Mouse (Mus musculus) midbrain, embryonic 11.5 days (tissue): ENCODE measurements at regions not wholly inside any gene's neighbourhood (a gene's known extent, or its start where the extent isn't known, plus 50 kb on each side); places are given as distances from the start of the nearest gene placed in this dataset.

Experiments
- ATAC-seq: fragments of 200-750 bp; cut with Nextera tagmentation; 2 replicates; pipeline ENCODE4 v1.8.0; 2017; ENCODE audit warnings: moderate TSS enrichment, moderate library complexity; ENCODE audit not compliant: low FRiP score
- DNase-seq: peaks from one replicate; pipeline ENCODE4 v3.0.0; 2015; ENCODE audit warnings: low spot score; ENCODE audit errors: missing footprints
- H3K27ac ChIP-seq: fragments of 300-500 bp; sonication (generic); 2 replicates; pipeline ENCODE4 v1.5.1; 2014; ENCODE audit warnings: low read depth, low read length
- H3K27me3 ChIP-seq: fragments of 300-500 bp; sonication (generic); 2 replicates; pipeline ENCODE4 v1.6.1; 2014; ENCODE audit warnings: mild to moderate bottlenecking, low read length, moderate library complexity, mixed read lengths; ENCODE audit not compliant: control insufficient read depth, insufficient read depth
- H3K36me3 ChIP-seq: fragments of 300-500 bp; sonication (generic); 2 replicates; pipeline ENCODE4 v1.6.1; 2014; ENCODE audit warnings: mild to moderate bottlenecking, low read length, moderate library complexity, mixed read lengths; ENCODE audit not compliant: control insufficient read depth, insufficient read depth
- H3K4me1 ChIP-seq: fragments of 300-500 bp; sonication (generic); 2 replicates; pipeline ENCODE4 v1.6.1; 2014; ENCODE audit warnings: low read length; ENCODE audit not compliant: control insufficient read depth, insufficient read depth
- H3K4me2 ChIP-seq: fragments of 300-500 bp; sonication (generic); 2 replicates; pipeline ENCODE4 v1.6.1; 2014; ENCODE audit warnings: mild to moderate bottlenecking, moderate library complexity
- H3K4me3 ChIP-seq: fragments of 300-500 bp; sonication (generic); 2 replicates; pipeline ENCODE4 v1.5.1; 2014; ENCODE audit warnings: low read depth, low read length
- H3K9ac ChIP-seq: fragments of 300-500 bp; sonication (generic); 2 replicates; pipeline ENCODE4 v1.6.1; 2014; ENCODE audit warnings: low read length
- H3K9me3 ChIP-seq: fragments of 300-500 bp; sonication (generic); 2 replicates; pipeline ENCODE4 v1.6.1; 2016; ENCODE audit warnings: low read length; ENCODE audit not compliant: control insufficient read depth
- WGBS: fragments of 180-500 bp; shearing (Covaris S2); extraction: QIAGEN DNeasy Blood & Tissue Kit; methylation state at CpG from one replicate; pipeline ENCODE4 v1.1.7; 2014; 5-methylcytosine and 5-hydroxymethylcytosine counted together

DNA sequence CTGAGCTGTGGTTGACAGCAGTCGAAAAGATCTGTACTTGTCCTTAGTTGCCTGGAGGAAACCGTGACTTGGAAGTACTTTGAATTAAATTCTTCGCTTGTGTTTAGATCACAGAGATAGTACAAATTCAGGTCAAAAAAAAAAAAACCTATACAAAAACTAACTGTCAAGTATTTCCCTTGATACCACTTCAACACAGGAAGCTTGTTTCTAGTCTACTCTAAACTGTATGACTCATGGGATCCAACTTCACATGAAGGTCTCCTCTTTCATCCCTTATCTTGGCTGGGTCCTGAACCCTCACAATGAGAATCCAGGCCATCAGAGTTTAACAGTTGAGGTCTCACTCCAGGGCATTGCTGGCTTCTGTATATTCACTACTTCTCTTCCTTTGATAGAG lies 54.8 kb downstream of the Tmem30b start:
- Histone ChIP-seq H3K4me2 (no peak overlapping the region), H3K9me3 (no peaks in the 10 kb centered on the region), H3K27ac (no peak overlapping the region), H3K4me3 (no peak overlapping the region), H3K4me1 (no peaks in the 10 kb centered on the region), H3K9ac (no peak overlapping the region), H3K36me3 (no peaks in the 10 kb centered on the region), H3K27me3 (no peaks in the 10 kb centered on the region)
- 95% methylated on average over 3 of the region's 3 CpGs for WGBS
- no peak for DNase-seq
- no peak for ATAC-seq

DNA sequence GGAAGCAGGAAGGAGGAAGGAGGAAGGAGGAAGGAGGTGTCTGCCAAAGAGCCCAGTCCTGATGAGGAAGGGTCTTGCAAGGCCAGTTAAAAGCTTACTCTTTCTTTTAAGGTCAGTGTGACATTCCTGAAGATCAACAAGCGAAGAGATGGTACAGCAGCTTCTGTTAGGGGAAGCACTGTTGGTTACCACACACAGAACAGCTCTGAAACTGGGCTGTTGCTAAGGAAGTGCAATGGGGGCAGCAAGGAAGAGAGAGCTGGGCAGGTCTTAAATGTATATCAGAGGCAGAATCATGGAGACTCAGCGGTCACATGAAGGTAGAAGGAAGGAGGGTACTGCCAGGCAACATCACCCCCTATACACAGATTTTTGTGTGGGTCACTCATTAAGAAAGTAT lies 63.3 kb downstream of the Tmem30b start:
- Histone ChIP-seq H3K27me3 (no peaks in the 10 kb centered on the region), H3K4me3 (no peak overlapping the region), H3K4me1 (no peaks in the 10 kb centered on the region), H3K4me2 (no peak overlapping the region), H3K9me3 (no peaks in the 10 kb centered on the region), H3K27ac (no peak overlapping the region), H3K9ac (no peak overlapping the region), H3K36me3 (no peaks in the 10 kb centered on the region)
- 90% methylated on average over 2 of the region's 2 CpGs for WGBS
- DNase-seq: no peak
- ATAC-seq: no peak

DNA sequence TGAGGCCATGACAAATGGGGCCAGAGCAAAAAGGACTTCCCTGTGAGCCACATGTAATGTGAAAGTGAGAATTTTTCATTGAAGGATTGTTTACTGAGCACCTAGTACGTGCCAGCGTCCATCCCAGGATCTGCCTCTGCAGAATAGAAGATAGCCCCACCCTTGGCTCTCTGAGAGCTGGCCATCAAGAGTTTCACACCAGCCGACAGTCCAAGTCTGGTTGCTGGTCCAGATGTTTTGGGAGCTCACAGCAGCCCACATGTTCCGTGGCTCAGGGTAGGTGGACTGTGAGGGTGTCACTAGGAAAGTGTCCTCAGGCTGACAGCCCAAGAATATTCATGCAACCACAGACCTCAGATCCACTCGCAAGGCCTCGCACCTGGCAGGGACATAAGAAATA lies 63.9 kb downstream of the Tmem30b start:
- ATAC-seq (no peak), DNase-seq (no peak)
- 92% methylated on average over 6 of the region's 6 CpGs for WGBS
- Histone ChIP-seq H3K4me3 (no peak overlapping the region), H3K27ac (no peak overlapping the region), H3K4me1 (no peaks in the 10 kb centered on the region), H3K27me3 (no peaks in the 10 kb centered on the region), H3K9ac (no peak overlapping the region), H3K9me3 (no peaks in the 10 kb centered on the region), H3K36me3 (no peaks in the 10 kb centered on the region), H3K4me2 (no peak overlapping the region)

DNA sequence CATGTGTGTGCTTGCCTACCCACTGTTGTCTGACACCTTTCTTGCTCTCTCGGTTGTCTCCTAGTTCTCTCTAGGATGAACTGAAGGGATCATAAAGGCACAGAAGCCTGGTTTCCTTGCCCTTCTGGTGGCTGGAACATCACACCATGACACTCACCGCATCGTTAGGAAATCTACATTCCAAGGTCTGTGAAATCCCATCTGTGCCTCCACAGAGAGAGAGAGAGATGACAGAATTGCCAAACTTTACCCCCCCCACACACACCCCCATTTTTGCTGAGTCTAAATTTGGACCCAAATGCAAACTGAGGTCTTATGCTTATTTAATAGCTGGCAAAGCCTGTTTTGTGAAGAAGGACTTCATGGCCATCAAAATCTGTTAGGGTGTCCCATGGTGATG lies 64.5 kb downstream of the Tmem30b start:
- no peak overlapping the region for H3K9ac ChIP-seq
- 92% methylated on average over 3 of the region's 3 CpGs for WGBS
- no peaks in the 10 kb centered on the region for H3K27me3 ChIP-seq
- H3K4me3 ChIP-seq: no peak overlapping the region
- H3K27ac ChIP-seq: no peak overlapping the region
- no peaks in the 10 kb centered on the region for H3K9me3 ChIP-seq
- ATAC-seq (no peak), DNase-seq (no peak)
- no peak overlapping the region for H3K4me2 ChIP-seq
- no peaks in the 10 kb centered on the region for H3K36me3 ChIP-seq
- H3K4me1 ChIP-seq: no peaks in the 10 kb centered on the region

DNA sequence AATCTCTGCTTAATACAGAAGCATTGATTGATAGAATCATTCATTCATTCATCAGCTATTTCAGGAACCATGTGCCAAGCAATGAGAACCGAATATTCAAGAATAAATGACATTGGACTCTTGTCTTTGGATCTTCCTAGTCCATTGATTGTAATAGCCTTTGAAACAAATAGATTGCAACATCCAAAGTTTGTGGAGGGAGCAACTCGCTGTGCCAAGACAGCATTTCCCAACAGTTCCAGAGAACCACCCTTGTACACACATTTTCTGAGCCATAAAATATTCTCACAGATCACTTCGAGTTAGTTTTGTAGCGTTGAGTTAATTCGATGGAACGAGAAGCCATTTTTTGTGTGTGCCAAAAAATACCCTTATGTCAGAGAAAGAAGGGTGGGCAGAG lies 65.0 kb downstream of the Tmem30b start:
- 91% methylated on average over 6 of the region's 6 CpGs for WGBS
- H3K9me3 ChIP-seq: no peaks in the 10 kb centered on the region
- no peak overlapping the region for H3K4me3 ChIP-seq
- no peak overlapping the region for H3K9ac ChIP-seq
- ATAC-seq: no peak
- H3K4me2 ChIP-seq: no peak overlapping the region
- H3K36me3 ChIP-seq: no peaks in the 10 kb centered on the region
- no peaks in the 10 kb centered on the region for H3K4me1 ChIP-seq
- no peaks in the 10 kb centered on the region for H3K27me3 ChIP-seq
- no peak for DNase-seq
- H3K27ac ChIP-seq: no peak overlapping the region

DNA sequence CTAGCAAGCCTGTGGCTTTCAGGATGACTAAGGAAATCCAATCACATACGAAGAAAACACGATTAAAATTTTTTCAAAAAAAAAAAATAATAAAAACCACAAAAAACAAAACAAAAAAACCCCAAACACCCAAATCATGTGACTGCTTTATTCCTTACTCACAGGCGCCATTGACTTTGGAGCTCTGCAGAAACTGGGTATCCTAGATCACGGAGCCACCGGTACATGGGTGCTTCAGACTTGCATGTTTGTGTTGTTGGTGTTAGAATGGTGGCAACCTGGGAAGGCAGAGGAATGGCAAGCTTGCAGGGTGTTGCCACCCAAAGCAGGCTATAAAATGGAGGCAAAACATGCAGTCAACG lies 65.6 kb downstream of the Tmem30b start:
- no peaks in the 10 kb centered on the region for H3K27me3 ChIP-seq
- DNase-seq: no peak
- no peaks in the 10 kb centered on the region for H3K9me3 ChIP-seq
- WGBS: 90% methylated on average over 6 of the region's 6 CpGs
- H3K36me3 ChIP-seq: no peaks in the 10 kb centered on the region
- H3K4me2 ChIP-seq: no peak overlapping the region
- no peak overlapping the region for H3K27ac ChIP-seq
- H3K9ac ChIP-seq: no peak overlapping the region
- H3K4me3 ChIP-seq: no peak overlapping the region
- no peaks in the 10 kb centered on the region for H3K4me1 ChIP-seq
- ATAC-seq: no peak

DNA sequence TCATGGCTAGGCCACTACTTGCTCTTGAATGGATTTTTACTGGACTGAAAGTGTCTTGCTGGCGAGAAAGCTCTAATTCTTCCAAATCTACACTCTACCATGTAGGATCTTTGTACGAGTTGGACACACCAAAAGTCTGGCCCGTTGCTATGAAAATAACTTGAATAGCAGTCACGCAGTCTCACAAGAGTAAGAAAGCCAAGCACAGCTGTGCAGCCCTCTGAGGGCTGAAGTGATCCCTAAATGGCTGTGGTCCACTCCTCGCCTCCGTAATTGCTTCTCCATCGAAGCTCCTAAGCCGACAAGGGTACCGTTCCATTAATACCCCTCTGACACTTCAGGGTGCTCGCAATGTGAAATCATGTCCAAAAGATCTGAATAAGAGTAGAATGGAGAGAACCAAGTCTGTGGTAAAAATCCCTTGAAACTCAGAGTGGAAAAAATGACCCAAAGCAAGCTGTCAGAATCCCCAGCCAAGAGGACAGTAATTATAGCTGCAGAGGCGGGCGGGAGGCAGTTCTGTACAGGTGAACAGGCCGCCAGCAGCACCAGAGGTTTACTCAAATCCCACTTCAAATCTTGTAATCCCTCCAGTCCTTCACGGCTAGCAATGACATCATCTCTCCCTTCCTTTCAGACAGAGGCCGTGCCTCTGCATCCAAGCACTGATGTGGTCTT lies 66.1 kb downstream of the Tmem30b start:
- H3K9me3 ChIP-seq: no peaks in the 10 kb centered on the region
- 90% methylated on average over 15 of the region's 15 CpGs for WGBS
- DNase-seq: no peak
- no peak for ATAC-seq
- no peaks in the 10 kb centered on the region for H3K36me3 ChIP-seq
- H3K9ac ChIP-seq: no peak overlapping the region
- H3K4me3 ChIP-seq: no peak overlapping the region
- no peaks in the 10 kb centered on the region for H3K4me1 ChIP-seq
- no peaks in the 10 kb centered on the region for H3K27me3 ChIP-seq
- H3K4me2 ChIP-seq: no peak overlapping the region
- no peak overlapping the region for H3K27ac ChIP-seq

DNA sequence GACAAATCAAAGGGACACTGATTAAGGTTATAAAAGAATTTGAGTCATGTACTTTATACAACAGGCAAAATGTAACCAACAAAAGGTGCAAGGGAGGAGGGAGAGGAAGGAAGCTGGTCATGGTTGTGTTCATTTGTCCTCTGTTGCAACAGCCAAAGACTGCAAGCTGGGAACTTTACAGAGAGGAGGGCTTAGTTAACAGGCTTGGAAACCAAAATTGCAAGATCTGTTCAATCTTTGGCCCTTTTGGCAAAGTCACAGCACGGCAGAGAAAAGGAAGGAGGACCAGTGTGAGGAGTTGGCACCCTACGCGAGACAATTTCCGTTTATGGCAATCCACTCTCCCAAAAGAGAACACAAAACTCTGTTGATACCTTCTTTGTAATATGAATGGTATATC lies 67.6 kb downstream of the Tmem30b start:
- Histone ChIP-seq H3K4me2 (no peak overlapping the region), H3K9me3 (no peaks in the 10 kb centered on the region), H3K9ac (no peak overlapping the region), H3K27ac (no peak overlapping the region), H3K36me3 (no peaks in the 10 kb centered on the region), H3K27me3 (no peaks in the 10 kb centered on the region), H3K4me1 (no peaks in the 10 kb centered on the region), H3K4me3 (no peak overlapping the region)
- 89% methylated on average over 4 of the region's 4 CpGs for WGBS
- ATAC-seq (no peak), DNase-seq (no peak)

DNA sequence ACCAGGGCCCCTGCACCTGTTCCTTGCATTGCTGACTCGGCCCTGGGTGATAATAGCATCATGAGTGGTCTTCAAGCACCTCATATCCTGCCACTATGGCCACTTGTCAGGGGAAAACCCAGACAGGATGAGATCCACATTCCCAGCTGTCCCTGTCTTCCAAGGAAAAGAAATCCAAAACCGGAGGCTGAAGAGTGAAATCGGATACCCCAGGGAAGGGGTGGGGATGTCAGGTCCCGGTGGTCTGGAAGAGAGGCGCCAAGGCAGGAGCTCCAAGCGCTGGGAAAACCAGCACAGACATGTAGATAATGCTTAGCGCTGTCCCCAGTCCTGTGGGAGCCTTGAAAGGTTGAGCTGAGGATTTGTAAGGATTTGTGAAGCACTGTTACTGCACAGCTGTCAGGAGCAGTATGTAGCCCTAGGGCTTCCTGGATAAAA lies 69.8 kb downstream of the Tmem30b start:
- Histone ChIP-seq H3K9ac (no peak overlapping the region), H3K27me3 (no peaks in the 10 kb centered on the region), H3K4me3 (no peak overlapping the region), H3K36me3 (no peaks in the 10 kb centered on the region), H3K9me3 (no peaks in the 10 kb centered on the region), H3K27ac (no peak overlapping the region), H3K4me1 (no peaks in the 10 kb centered on the region), H3K4me2 (no peak overlapping the region)
- 10% methylated on average over 7 of the region's 7 CpGs for WGBS
- ATAC-seq: no peak
- no peak for DNase-seq

DNA sequence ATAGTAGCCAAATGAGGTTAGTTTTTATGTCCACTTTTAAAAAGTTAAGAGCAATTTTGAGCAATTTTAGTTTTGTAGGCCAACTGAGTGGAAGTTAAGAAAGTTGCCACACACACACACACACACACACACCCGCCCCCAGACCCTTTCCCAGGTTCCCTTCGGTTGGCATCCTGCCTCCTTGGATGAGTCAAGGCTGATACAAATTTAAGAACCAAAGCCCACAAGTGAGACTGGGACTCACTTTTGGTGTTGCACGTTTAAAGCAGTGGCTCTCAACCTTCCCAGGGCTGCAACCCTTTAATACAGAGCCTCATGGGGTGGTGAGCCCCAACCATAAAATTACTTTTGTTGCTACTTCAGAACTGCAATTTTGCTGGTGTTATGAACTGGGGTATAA lies 70.4 kb downstream of the Tmem30b start:
- ATAC-seq: no peak
- WGBS: 72% methylated on average over 3 of the region's 3 CpGs

More for the DNA sequence above, 70.4 kb downstream of the Tmem30b start:
- Histone ChIP-seq H3K36me3 (no peaks in the 10 kb centered on the region), H3K4me1 (no peaks in the 10 kb centered on the region), H3K4me2 (no peak overlapping the region), H3K27ac (no peak overlapping the region), H3K27me3 (no peaks in the 10 kb centered on the region), H3K9me3 (no peaks in the 10 kb centered on the region), H3K4me3 (no peak overlapping the region), H3K9ac (no peak overlapping the region)
- no peak for DNase-seq
